Mouse (Mus musculus): ENCODE measurements around the gene Zfp512.
"Not testable (repeated sequence)": the region's sequence is repeated elsewhere in the genome, so short reads cannot be mapped to it uniquely, and the experiment has no call there.

Gene Zfp512

DNA sequence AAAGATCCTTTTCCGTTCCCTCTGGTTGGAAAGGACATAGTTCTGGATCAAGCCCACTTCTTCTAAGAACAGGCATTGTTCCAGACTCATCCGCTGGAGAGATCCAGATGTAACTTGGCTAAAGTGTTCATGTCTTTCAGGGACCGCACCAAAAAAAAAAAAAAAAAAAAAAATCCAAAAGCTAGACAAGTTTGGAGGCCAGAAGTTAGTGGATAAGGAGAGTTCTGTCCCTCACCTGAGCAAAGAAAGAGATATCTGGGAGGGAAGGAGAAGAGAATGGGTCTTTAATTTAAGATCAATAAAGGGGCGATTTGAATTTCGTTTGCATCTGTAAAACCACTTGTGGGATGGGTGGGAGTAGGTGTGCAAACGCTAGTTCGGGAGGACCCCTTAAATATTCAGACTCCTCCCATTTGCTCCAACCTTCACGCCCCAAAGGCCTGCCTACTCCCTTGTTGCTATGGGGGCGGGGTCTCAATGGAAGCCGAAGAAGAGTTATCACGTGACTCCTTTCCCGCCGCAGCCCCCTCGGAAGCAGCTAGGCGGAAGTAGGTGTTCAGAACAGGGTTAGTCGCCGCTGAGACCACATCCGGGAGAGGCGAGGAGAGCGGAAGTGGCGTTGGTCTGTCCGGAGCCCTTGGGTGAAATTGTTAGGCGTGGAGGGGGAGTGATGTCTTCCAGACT, at the start of gene Zfp512:
Gene Zfp512 (plus strand): TSS at position 554 of the 684 bp plus-strand sequence.
- peak; percentile 91 to 95 for DNase-seq (ENCODE audit: low spot score in 2 of 2)

DNA sequence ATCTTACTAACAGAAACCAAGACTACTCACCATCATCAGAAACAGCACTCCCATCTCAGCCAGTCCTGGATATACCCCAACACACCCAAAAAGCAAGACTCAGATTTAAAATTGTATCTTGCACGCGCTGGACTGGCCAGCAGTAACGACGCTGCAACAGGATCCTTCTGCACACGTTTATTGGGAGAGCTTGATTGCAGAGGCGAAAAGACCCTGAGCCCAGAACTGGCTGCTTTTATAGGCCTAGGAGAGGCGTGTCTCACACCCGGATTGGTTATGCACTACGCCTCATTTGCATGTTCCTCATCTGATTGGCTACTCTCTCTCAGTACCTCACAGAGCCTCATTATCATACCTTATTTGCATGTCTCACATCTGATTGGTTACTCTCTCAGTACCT, 17.5 kb upstream of the Zfp512 start:
- DNase-seq (ENCODE audit: low spot score in 2 of 2) = not testable (repeated sequence)

DNA sequence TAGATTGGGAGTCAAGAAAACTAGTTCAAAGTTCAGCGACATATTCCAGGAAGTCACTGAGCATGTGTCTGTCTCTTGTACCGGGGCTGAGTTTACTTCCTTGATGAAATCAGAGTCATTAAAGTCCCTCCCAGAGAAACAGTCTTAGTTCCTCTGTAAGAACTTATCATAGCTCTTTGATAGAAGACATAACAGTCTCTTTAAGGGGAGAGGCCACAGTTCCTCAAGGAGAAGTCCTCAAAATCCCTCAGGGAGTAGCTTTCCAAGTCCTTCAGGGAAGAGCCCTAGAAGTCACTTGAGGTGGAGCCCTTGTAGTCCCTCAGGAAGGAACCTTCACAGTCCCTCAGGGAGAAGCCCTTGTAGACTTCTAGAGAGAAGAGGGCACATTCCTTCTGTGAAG, 895 bp upstream of the Zfp512 start:
- no peak for DNase-seq (ENCODE audit: low spot score in 2 of 2)

DNA sequence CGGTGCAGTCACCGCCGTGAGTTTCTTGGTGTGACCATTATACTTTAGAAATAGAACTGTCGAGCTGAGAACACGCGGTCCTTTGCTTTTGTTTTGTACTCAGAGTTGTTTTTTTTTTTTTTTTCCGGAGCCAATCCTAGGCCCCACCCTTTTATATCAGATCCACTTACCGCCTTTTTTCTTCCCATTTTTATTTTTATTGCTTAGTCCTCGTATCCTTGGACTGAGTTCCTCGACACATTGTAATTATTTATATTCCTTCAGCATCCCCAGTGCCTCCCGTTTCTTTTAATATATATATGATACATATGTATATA, 289 bp downstream of the Zfp512 start:
- DNase-seq (ENCODE audit: low spot score in 2 of 2) = no peak

DNA sequence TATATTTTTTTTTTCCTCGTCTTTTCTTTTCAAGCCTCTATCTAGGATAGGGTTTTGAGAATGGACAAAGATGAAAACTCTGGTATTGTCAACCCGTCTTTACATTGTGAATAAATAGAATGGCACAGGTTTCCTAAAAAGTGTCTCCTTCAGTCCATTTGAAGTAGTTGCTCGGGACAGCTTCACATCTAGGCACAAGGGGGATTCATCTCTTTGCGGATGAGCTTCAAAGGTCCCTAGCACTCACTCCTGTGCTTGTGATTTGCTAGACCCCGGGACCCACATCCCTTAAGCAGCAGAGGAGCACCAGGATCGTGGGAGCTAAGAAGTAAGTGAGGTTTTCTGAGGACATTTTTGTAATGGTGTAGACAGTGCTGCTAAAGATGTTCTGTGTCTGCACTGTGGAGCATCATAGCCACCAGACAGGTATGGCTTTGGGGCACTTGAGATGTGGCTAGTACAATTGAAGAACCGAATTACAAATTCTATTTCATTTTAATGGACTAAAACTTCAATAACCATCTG, 717 bp downstream of the Zfp512 start:
- no peak for DNase-seq (ENCODE audit: low spot score in 2 of 2)

DNA sequence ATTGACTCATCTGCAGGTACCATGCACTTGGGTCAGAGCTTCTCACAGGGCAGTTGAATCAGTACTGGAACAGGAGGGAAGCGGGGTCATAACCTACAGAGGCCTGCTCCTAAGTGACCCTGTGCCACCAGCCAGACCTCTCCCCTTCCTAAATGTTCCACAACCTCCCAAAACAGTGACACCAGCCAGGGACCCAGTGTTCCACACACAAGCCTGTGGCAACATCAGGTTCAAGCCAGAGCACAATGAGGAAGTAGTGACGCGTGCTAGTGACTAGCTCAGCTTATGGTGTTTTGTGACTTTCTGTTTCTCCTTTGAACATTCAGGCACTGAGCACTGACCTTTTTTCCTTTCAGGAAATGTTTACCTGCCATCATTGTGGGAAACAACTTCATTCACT, 15.6 kb downstream of the Zfp512 start:
- no peak for DNase-seq (ENCODE audit: low spot score in 2 of 2)

DNA sequence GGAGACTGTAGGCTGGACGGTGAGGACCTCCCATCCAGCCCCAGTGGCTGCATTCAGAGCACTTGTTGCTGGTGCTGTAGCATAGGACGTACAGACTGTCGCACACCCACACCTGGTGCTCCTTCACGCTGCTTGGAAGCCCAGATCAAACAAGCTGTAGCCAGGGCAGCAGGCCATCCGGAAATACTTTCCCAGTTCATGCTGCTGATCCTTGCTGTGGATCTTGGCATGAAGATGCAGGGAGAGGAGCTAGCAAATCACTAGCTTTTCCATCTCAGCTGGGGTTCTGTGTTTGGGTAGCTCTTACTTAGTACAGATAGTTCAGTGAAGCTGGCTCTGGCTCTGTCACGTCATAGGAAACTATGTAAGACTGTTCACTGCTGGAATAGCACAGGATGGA, 17.5 kb downstream of the Zfp512 start:
- DNase-seq (ENCODE audit: low spot score in 2 of 2) = no peak

DNA sequence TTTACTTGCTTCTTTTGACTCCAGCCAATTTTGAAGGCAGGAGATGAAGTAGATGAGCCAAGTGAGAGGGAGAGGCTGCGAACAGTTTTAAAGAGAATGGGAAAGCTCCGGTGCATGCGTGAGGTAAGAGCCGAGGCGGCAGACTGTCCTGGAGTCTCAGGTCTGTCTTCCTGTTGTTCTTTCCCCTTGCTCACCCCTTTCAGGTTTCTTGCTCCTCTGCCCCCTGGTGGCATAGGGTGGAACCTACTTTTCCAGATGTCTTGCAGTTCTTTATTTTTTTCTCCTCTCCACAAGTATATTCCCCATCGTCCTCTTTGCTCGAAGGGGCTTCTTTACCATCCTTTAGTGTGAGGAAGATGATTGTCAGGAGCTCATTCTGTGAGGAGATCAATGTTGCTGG, 18.1 kb downstream of the Zfp512 start:
- no peak for DNase-seq (ENCODE audit: low spot score in 2 of 2)

DNA sequence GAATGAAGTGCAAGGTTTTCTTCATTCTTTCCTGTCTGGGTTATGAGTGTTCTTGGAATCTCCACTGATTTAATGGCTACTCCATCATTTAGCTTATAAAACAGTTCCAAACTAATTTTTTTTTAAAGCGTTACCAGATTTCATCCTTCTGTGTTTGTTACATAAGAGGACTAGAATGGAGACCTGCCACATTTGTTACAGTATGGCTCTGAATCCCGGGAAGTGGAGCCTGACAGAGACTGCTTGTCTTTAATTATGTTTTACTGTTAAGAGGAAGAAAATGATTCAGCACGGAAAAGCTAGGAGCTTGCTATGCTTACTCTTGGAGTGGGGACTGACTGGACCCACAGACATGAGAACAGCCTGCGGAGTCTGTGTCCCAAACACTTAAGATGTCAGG, 28.3 kb downstream of the Zfp512 start:
- DNase-seq (ENCODE audit: low spot score in 2 of 2) = no peak

DNA sequence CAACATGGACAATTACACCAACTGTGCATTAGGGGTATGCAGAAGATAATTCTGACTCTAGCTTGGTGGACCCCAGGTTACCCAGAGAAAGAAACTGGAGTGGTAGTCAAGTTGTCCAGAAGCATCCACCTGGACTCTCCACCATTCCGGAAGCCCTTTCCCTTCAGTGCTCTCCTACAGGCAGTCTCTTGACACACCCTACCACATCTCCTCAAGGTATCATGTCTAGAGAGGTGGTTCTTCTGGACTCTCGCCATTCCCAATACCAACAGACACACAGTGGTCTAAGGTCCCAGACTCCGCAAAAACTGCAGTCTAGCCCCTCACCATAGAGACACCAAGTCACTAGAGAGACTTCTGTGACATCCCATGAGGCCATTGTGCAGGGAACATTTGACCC, 33.2 kb downstream of the Zfp512 start, which contains the start of gene 4930548H24Rik:
Gene 4930548H24Rik (plus strand): TSS at position 301 of the 400 bp plus-strand sequence.
- DNase-seq (ENCODE audit: low spot score in 2 of 2) = no peak

DNA sequence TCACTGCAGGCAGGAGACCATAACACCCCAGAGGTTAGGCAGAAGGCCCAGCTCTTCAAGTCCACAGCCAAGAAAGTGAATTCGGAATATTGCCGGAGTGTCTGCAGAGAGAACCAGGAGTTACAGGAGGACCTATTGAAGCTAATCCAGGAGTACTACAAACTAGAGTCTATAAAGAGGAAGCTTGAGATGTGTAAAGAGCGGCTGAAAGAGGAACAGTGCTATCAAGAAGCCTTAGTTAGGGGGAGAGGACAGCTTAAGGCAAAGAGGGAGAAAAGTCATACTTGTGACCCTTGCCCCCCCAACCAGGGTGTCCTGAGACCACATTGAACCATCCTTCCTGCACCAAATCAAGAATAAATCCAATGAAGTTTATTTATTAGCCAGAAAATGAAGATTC, 35.7 kb downstream of the Zfp512 start:
- no peak for DNase-seq (ENCODE audit: low spot score in 2 of 2)

DNA sequence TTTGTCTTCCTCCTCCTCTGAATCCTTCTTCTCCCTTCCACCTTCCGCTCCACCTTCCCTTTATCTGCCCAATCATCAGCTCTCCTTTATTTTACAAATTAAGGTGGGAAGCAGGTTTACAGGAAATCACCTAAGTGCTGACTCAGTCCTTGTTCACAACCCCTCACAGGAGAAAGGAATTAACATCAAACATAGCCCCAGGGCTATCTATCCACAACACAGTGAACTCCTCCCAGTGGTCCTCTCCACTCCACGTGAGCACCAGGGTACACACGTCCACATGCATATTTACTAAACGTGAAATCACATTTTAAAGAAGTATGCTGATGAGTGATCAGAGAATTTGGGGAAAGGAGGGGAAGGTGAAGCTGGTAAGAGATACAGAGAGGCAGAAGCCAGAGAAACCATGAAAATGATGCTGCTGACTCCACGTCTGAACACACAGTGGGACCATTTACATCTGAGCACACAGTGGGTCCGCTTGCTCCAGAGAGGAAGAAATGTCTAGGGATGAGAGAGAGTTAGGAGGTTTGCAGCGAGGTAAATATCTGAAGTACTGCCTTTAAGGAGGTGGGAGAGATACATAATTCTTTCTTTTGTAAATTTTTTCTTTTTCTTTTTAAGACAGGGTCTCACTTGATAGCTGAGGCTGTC, 37.0 kb downstream of the Zfp512 start:
- DNase-seq (ENCODE audit: low spot score in 2 of 2) = no peak

DNA sequence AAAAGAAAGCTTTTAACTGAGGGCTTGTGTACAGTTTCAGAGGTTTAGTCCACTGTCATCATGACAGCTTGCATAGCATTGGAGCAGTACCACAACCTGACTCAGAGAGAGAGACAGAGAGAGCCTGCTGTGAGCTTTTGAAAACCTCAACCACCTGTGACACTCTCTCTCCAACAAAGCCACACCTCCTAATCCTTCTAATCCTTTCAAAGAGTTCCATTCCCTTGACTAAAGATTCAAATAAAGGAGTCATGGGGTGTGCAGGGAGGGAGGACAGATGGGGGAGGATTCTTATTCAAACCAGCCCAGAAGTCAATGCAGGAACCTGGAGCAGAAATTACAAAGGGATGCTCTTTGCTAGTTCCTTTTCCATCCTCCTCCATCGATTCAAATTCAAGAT, 39.8 kb downstream of the Zfp512 start:
- DNase-seq (ENCODE audit: low spot score in 2 of 2) = no peak

DNA sequence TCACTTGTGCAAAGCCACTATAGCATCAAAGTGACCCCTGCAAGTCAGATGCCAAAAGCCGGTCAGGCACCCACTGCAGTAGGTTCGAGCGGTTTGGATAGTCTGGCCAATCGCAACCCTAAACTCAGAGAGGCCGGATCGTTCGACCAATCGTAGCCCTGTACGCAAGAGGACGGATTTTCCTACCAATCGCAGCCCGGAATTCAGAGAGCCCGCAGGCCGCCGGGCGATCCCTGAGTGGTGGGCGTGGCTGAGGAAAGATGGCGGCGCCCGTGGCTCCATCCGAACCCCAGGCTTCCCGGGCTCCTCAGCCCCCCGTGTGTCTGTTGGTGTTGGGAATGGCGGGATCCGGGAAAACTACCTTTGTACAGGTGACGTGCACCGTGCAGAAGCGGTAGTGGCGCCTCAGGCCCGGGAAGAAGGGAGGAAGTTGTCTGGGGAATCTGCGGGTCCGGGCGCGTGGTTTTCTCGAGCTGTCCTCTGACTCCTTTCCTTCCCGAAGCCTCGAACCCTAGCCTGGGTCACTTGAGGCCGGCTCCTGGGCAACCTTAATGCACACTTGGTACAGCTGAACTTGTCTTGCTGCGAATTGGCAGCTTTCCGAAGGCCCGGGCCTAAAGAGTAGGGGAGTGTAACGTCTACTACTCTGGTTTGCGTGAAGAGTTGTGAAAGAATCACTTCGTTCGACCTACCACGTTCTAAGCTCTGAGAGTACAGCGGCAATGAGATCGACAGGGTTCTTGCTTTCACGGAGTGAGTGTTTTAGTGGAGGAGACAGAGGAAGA, 42.5 kb downstream of the Zfp512 start, which contains the start of gene Gpn1:
Gene Gpn1 (plus strand): TSS at position 229 of the 785 bp plus-strand sequence.
- DNase-seq (ENCODE audit: low spot score in 2 of 2) = peak; percentile 88 to 93

DNA sequence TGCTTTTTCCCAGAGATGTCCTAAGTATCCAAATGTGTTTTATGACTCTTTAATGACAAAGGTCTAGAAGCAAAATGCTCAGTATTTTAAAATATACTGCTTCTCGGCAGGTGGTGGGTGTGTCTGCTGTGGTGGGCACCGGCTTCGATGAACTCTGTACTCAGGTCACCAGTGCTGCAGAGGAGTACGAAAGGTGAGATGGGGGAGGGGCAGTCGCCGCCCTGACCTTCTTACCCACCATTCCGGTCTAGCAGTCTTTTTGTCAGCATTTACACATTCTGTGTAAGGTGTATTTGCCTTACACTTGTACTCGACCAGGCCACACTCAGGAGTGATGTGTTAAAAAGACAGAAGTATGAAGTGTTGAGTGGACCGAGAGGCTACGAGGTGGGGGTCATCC, 52.6 kb downstream of the Zfp512 start:
- DNase-seq (ENCODE audit: low spot score in 2 of 2) = no peak

DNA sequence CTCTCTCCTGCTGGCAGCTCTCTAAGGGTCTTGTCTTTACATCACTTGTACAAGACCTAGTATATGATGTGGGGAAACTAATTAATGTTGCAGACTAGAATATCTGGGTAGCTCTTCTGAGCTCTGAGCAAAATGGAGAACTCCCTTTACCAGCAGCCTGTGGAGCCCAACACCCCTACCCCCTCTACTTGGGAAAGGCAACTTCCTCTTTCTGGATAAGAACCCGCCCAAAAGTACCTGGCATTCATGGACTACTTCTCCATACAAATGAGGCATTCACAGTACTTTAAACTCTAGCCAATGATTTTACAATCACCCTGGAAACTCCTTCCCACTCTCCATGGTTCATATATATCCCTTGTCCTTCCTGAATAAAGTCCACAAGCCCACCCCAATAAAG, 60.2 kb downstream of the Zfp512 start:
- no peak for DNase-seq (ENCODE audit: low spot score in 2 of 2)

DNA sequence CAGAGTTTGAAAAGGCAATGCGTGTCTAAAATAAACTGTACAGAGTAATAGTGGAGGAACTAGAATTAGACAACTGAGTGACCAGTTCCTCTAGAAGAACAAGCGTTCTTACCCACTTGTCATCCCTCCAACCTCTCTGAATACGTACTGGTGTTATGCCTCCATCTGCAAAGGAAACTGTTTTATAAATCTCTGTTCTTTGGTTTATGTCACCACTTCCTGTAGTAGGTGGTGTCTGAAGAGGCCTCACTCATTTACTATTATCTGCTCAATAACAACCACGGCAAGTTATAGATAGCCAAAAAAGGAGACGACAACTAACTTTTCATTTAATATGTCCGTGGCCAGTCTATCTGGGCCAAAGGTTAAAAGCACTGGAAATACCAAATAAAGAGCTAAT, 68.3 kb downstream of the Zfp512 start:
- DNase-seq (ENCODE audit: low spot score in 2 of 2) = no peak

DNA sequence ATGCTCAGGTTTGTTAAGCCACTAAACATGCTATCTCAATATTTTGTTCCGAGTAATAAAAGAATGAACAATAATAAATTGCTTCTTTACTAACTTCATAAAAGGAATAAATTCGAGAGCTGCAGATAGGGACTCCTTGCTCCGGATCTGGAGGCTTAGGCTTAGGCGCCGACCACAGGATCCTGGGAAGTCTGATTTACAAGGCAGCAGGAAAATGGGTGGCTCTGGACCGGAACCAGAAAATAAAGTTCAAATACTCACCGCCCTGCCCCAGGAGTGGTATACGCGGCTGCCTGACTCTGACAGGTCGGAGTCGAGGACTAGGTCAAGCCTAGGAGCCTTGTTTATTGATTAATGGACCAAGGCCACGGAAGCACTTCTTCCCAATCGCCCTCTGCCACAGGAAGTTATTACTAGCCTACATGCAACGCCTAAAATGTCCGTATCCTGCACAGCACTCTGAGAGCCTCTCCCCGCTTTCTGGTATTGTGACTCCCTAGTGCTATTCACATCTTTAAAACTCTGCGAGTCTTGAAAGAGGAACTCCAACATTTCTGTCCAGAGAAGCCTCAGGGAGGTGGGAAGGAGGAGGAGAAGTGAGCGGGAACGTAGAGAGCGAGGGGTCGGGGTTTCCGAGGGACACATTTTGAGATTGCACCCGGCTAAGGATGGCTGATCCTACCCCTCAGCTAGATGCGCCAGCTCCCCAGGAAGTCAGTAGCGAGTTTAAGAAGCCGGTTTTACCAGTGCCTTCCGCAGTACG, 74.3 kb downstream of the Zfp512 start, which contains the start of gene Slc4a1ap:
Gene Slc4a1ap (plus strand): TSS at position 642 of the 763 bp plus-strand sequence.
- peak; percentile 44 to 53 for DNase-seq (ENCODE audit: low spot score in 2 of 2)

DNA sequence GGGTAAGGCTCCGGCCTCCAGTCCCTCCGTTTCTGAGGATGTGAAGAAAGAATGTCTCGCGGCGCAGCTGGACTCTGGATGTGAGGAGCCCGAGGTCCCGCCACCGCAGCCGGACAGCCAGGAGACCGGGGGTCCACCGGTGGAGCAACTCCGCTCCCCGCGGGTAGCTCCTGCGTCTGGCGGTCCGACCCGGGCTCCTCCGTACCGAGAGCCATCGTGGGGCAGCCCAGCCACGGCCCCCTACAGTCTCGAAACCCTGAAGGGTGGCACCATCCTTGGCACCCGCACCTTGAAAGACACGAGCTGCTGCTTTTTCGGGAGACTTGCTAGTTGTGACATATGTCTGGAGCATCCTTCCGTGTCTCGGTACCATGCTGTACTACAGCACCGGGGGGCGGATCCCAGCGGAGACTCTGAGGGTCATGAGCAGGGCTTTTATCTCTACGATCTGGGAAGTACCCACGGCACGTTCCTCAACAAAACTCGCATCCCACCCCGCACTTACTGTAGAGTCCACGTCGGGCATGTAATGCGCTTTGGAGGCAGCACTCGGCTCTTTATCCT, 75.0 kb downstream of the Zfp512 start:
- no peak for DNase-seq (ENCODE audit: low spot score in 2 of 2)

DNA sequence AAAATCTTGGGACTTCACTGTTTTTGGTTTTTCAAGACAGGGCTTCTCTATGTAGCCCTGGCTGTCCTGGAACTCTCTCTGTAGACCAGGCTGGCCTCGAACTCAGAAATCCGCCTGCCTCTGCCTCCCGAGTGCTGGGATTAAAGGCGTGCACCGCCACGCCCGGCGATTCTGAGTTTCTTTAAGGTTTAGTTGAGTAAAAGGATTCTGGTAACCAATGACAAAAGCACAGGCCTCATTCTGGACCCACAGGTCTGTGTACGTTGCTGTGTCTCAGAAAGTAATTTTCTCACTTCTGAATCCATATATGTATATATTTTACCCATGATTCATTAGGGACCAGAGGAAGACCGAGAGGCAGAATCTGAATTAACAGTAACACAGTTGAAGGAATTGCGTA, 75.5 kb downstream of the Zfp512 start, which contains the start of gene Supt7l:
Gene Supt7l (minus strand): TSS at position 101 of the 400 bp plus-strand sequence.
- DNase-seq (ENCODE audit: low spot score in 2 of 2) = not testable (repeated sequence)

DNA sequence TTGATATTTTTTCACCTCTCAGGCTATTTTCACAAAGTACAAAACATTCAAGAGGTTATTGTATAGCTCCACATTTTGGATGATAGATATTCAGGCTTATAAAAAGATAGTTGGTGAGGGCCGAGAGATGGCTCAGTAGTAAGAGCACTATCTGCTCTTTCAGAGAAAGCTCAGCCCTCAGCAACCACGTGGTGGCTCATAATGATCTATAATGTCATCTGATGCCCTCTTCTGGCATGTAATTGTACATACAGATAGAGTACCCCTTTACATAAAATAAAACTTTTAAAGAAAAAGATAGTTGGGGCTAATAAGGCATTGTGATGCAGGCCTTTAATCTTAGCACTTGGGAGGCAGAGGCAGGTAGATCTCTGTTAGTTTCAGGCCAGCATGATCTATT, 76.3 kb downstream of the Zfp512 start:
- DNase-seq (ENCODE audit: low spot score in 2 of 2) = no peak

Measured in right cerebral cortex, postnatal 36 days (tissue).